Mouse (Mus musculus): Measurements from ENCODE around the gene Gm17428.

DNA sequence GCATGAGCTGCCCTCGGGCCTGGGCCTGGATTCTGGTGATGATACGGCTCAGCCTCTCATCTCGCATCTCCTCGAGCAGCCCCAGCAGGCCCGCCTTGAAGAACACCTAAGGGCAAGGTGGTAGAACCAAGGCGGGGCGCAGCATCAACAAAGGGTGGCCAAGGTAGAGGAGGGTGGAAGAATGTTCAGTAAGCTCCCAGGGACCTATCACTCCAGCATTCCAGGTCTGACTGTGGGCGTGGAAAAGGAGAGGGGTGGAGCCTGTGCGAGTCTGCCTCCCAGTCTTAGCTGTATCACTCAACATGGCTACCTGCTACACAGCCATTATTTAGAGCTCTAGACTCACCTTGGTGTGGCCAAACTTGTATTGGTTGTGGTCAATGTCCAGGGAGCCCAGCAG, 20.2 kb upstream of the Gm17428 start:
- TF ChIP-seq CTCF (conservative IDR thresholded peaks at IDR 0.05; ENCODE audit: low read length) (no peak), NANOG (IDR thresholded peaks at IDR 0.05; ENCODE audit: borderline replicate concordance, low read length) (no peak), POU5F1 (IDR thresholded peaks at IDR 0.05; ENCODE audit: borderline replicate concordance, low read length) (no peak)
